Mouse (Mus musculus) stomach, postnatal 0 days (tissue): ENCODE results near the gene Cdk2.
A peak's percentile ranks its signal among the peaks of the same experiment; 100 is the strongest.

Experiments used
- CTCF ChIP-seq: IDR thresholded peaks from 2 replicates; pipeline ENCODE4 v1.5.1; 2016; ENCODE audit warnings: antibody characterized with exemption, low read depth, mild to moderate bottlenecking, moderate library complexity
- EP300 ChIP-seq: optimal IDR thresholded peaks from 2 replicates; pipeline ENCODE3; 2016; ENCODE audit warnings: antibody characterized with exemption

- no peak for TF ChIP-seq EP300
- TF ChIP-seq CTCF: peak; percentile 82
These were observed 30.3 kb downstream of the Cdk2 start for GRCm38 (mm10) chr10:128674469-128675008.
